Mouse (Mus musculus): ENCODE results near the gene Tcp11l2. TPM values are rescaled to one million over a fixed set of nuclear protein-coding genes. Genes with fewer than 3 reads are reported as not detected.

The Tcp11l2 gene
- 15.3 and 16.8 TPM in 2 replicates for polyA plus RNA-seq (2015; fragmentation: Nextera tagmentation; extraction: Ambion mirVana)

DNA sequence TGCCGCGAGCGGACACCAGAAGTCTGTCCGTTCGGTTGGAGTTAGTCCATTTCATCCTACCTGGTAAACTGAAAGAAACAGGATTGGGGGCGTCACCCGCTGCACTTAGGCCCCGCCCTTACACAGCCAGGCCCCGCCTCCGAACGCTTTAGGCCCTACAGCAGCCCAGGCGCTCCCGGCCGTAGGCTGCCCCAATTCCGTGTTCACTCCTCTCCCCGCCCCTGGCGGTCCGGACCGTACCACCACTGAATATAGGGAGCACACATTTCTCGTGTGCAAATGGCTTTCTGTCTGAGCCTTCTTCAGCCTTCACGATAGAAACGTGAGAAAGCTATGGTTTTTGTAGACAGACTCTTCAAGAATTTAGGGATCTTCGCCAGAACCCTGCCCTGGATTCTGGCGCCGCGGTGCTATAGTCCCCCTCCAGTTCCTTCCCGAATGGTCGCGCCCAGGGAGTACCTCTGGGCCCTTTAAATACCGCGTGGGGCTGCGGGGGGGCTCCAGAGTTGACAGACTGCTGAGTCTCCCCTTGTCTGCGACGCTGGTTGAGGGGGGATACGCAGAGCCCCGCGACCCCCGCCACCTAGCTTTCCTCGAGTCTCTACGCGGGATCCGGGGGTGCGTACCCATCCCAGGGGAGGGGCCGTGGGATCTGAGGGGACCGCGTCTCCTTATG lies at the start of gene Tcp11l2:
Gene Tcp11l2, plus strand, starts transcription at position 232 of the 676 bp plus-strand sequence.
- H3K9me3 ChIP-seq (replicated peaks) = no peaks in the 10 kb centered on the region
- H3K36me3 ChIP-seq = no peaks in the 10 kb centered on the region
- H3K27me3 ChIP-seq = 0 out of 2 replicates have a peak, but pooled peaks cover 4% of the 10 kb centered on the region
- H3K9ac ChIP-seq = peak within 1 kb of the TSS; percentile 56
- peaks cover 10% of the 10 kb centered on the region for H3K4me1 ChIP-seq
- peak within 1 kb of the TSS; percentile 83 for H3K27ac ChIP-seq
- ATAC-seq (replicated peaks; ENCODE audit: low FRiP score) = peak; percentile 99
- WGBS = under 1% methylated on average over 46 of the region's 46 CpGs
- peak within 1 kb of the TSS; percentile 90 for H3K4me2 ChIP-seq
- peak within 1 kb of the TSS; percentile 89 for H3K4me3 ChIP-seq (replicated peaks)

DNA sequence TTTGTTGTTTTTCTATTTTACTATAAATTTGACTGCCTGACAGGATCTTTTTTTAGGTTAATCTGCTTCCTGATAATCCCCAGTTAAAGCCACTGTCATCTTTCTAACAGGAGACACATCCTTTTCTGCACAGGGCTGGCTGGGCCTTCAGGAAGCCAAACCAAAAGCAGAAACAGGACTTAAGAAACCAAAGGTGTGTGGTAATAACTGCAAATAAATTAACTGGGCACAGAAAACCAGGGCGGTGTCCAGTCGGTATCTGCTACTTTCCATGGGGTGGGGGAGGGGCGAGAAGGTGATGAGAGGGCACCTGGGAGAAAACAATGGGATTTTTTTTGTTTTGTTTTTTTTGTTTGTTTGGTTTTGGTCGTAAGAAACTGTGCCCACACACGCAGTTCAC lies 49.4 kb upstream of the Tcp11l2 start:
- 61% methylated on average over 5 of the region's 5 CpGs for WGBS
- H3K9me3 ChIP-seq (replicated peaks) = no peaks in the 10 kb centered on the region
- ATAC-seq (replicated peaks; ENCODE audit: low FRiP score) = no peak
- no peaks in the 10 kb centered on the region for H3K27me3 ChIP-seq
- H3K36me3 ChIP-seq = peaks cover 67% of the 10 kb centered on the region
- H3K4me1 ChIP-seq = peaks cover 35% of the 10 kb centered on the region
- H3K9ac ChIP-seq = no peak overlapping the region
- H3K4me3 ChIP-seq (replicated peaks) = no peak overlapping the region
- H3K27ac ChIP-seq = no peak overlapping the region
- no peak overlapping the region for H3K4me2 ChIP-seq

DNA sequence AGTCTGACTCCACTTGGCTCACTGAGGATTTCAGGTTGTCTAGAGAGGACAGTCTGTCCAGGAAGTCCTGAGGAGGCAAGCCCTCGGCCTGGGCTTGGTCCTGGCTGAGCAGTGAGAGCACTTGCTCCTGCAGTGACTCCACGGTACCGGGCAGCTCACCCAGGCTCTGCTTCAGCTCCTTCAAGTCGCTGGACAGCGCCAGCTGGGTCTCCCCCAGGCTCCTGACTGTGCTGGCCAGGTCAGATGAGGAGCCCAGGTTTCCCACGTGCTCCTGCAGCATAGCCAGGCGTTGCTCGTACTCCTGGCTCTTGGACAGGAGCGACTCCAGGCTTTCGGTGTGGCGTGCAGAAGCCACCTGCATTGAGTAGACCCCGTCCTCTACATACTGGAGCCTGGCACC lies 48.8 kb upstream of the Tcp11l2 start:
- Histone ChIP-seq H3K27ac (no peak overlapping the region), H3K27me3 (no peaks in the 10 kb centered on the region), H3K36me3 (peaks cover 64% of the 10 kb centered on the region), H3K9ac (no peak overlapping the region), H3K4me2 (no peak overlapping the region), H3K9me3 (replicated peaks) (no peaks in the 10 kb centered on the region), H3K4me3 (replicated peaks) (no peak overlapping the region), H3K4me1 (peaks cover 41% of the 10 kb centered on the region)
- 78% methylated on average over 12 of the region's 12 CpGs for WGBS
- no peak for ATAC-seq (replicated peaks; ENCODE audit: low FRiP score)

DNA sequence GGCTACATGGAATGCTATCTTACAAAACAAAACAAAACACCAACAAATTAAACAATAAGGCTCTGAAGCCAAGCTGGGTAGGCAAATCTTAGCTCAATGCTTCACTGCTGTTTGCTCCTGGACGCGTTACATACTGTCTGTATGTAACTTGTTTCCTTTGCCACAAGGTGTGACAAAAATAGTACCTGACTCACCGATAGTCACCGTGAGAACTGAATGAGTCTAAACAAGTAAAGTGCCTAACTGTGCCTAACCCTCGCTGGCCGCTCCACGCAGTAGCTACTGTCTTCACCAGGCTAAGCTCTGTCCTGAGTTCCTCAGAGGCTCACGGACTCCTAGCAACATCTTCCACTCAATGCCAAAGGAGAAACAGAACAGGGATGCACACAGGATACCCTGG lies 46.0 kb upstream of the Tcp11l2 start:
- Histone ChIP-seq H3K4me3 (replicated peaks) (no peak overlapping the region), H3K9ac (0 out of 2 replicates have a peak overlapping the region, but pooled peaks have one; percentile 10), H3K9me3 (replicated peaks) (no peaks in the 10 kb centered on the region), H3K4me1 (peaks cover 59% of the 10 kb centered on the region), H3K4me2 (peak overlapping the region; percentile 77), H3K27me3 (no peaks in the 10 kb centered on the region), H3K36me3 (peaks cover 46% of the 10 kb centered on the region), H3K27ac (no peak overlapping the region)
- no peak for ATAC-seq (replicated peaks; ENCODE audit: low FRiP score)
- WGBS = 84% methylated on average over 8 of the region's 8 CpGs

- Histone ChIP-seq H3K36me3 (peaks cover 36% of the 10 kb centered on the region), H3K27me3 (no peaks in the 10 kb centered on the region), H3K4me2 (peak overlapping the region; percentile 77), H3K9me3 (replicated peaks) (no peaks in the 10 kb centered on the region), H3K9ac (peak overlapping the region; percentile 97), H3K4me3 (replicated peaks) (peak overlapping the region; percentile 93), H3K27ac (0 out of 2 replicates have a peak overlapping the region, but pooled peaks have one; percentile 93), H3K4me1 (peaks cover 67% of the 10 kb centered on the region)
- WGBS = 85% methylated on average over 4 of the region's 4 CpGs
- ATAC-seq (replicated peaks; ENCODE audit: low FRiP score) = no peak
Observed at GRCm38 (mm10) chr10:84531576-84531975, 44.9 kb upstream of the Tcp11l2 start.

- Histone ChIP-seq H3K4me1 (peaks cover 66% of the 10 kb centered on the region), H3K4me3 (replicated peaks) (peak overlapping the region; percentile 93), H3K9ac (peak overlapping the region; percentile 97), H3K9me3 (replicated peaks) (no peaks in the 10 kb centered on the region), H3K4me2 (peak overlapping the region; percentile 77), H3K27me3 (no peaks in the 10 kb centered on the region), H3K36me3 (peaks cover 28% of the 10 kb centered on the region), H3K27ac (peak overlapping the region; percentile 93; the same call in 1 of the 2 replicates)
- no peak for ATAC-seq (replicated peaks; ENCODE audit: low FRiP score)
- 53% methylated on average over 16 of the region's 16 CpGs for WGBS
Observed at GRCm38 (mm10) chr10:84532191-84532889, 44.1 kb upstream of the Tcp11l2 start.

- under 1% methylated on average over 60 of the region's 72 CpGs for WGBS
- Histone ChIP-seq H3K4me3 (replicated peaks) (peak overlapping the region; percentile 93), H3K36me3 (peaks cover 19% of the 10 kb centered on the region), H3K9me3 (replicated peaks) (no peaks in the 10 kb centered on the region), H3K27me3 (no peaks in the 10 kb centered on the region), H3K4me1 (peaks cover 66% of the 10 kb centered on the region), H3K4me2 (peak overlapping the region; percentile 77), H3K9ac (peak overlapping the region; percentile 97), H3K27ac (peak overlapping the region; percentile 93)
- ATAC-seq (replicated peaks; ENCODE audit: low FRiP score) = peak; percentile 47
Observed at GRCm38 (mm10) chr10:84532911-84533882, 43.2 kb upstream of the Tcp11l2 start.

GRCm38 (mm10) chr10:84533912-84534671 lies 42.3 kb upstream of the Tcp11l2 start, which contains the start of gene Ckap4:
Gene Ckap4, minus strand, starts transcription at chr10:84534062.
- Histone ChIP-seq H3K27me3 (no peaks in the 10 kb centered on the region), H3K4me1 (peaks cover 62% of the 10 kb centered on the region), H3K9ac (peak within 1 kb of the TSS; percentile 97), H3K4me3 (replicated peaks) (peak within 1 kb of the TSS; percentile 93), H3K9me3 (replicated peaks) (no peaks in the 10 kb centered on the region), H3K36me3 (peaks cover 10% of the 10 kb centered on the region), H3K4me2 (peak within 1 kb of the TSS; percentile 77), H3K27ac (peak within 1 kb of the TSS; percentile 93)
- WGBS = 2% methylated on average over 28 of the region's 64 CpGs
- ATAC-seq (replicated peaks; ENCODE audit: low FRiP score) = peak; percentile 91

GRCm38 (mm10) chr10:84535458-84535857 lies 41.0 kb upstream of the Tcp11l2 start:
- Histone ChIP-seq H3K4me1 (peaks cover 49% of the 10 kb centered on the region), H3K27me3 (no peaks in the 10 kb centered on the region), H3K9me3 (replicated peaks) (no peaks in the 10 kb centered on the region), H3K4me2 (no peak overlapping the region), H3K27ac (no peak overlapping the region), H3K36me3 (peaks cover 8% of the 10 kb centered on the region; the same call in 1 of the 2 replicates), H3K9ac (no peak overlapping the region), H3K4me3 (replicated peaks) (no peak overlapping the region)
- WGBS = 84% methylated on average over 5 of the region's 5 CpGs
- no peak for ATAC-seq (replicated peaks; ENCODE audit: low FRiP score)

DNA sequence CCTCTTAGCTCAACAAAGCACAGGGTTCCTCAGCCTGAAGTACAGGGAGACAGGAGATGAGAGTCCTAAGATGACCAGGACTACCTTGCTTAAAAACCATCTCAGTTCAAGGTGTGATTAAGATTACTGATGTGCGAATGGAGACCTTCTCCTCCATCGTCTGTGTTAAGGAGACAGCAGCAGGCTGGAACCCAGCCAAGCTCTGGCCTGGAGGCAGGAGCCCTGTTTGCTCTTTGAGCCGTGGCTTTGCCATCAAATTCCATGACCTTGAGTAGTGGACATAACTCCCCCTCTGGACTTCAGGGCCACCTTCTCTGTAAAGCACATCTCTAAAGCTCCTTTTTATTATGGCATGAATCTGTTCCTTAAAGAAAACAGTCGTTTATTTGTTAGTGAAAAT lies 40.6 kb upstream of the Tcp11l2 start:
- Histone ChIP-seq H3K9me3 (replicated peaks) (no peaks in the 10 kb centered on the region), H3K4me1 (peaks cover 45% of the 10 kb centered on the region), H3K9ac (no peak overlapping the region), H3K36me3 (peaks cover 8% of the 10 kb centered on the region; the same call in 1 of the 2 replicates), H3K27ac (no peak overlapping the region), H3K4me2 (no peak overlapping the region), H3K4me3 (replicated peaks) (no peak overlapping the region), H3K27me3 (no peaks in the 10 kb centered on the region)
- ATAC-seq (replicated peaks; ENCODE audit: low FRiP score) = no peak
- WGBS = 37% methylated on average over 4 of the region's 4 CpGs

DNA sequence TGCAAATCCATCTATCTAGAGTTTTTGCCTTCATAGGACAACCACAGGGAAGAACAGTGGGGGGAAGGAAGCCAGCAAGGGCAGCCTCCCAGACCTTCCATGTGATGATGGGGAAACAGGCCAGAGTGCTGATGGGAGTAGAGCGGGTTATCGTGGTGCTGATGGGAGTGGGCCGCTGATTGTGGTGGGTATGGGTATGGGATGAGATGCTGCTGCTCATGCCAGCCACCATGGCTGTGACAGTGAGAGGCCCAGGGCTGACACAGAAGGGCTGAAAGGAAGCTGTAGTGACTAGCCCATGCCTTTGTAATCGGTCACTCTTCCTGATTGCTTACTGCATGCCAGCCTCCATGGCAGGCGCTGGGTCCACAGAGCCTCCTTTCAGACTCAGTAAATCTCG lies 36.8 kb upstream of the Tcp11l2 start:
- H3K27me3 ChIP-seq = no peaks in the 10 kb centered on the region
- no peak for ATAC-seq (replicated peaks; ENCODE audit: low FRiP score)
- H3K9me3 ChIP-seq (replicated peaks) = no peaks in the 10 kb centered on the region
- WGBS = 85% methylated on average over 6 of the region's 6 CpGs
- H3K36me3 ChIP-seq = no peaks in the 10 kb centered on the region
- no peak overlapping the region for H3K27ac ChIP-seq
- no peak overlapping the region for H3K4me3 ChIP-seq (replicated peaks)
- peaks cover 14% of the 10 kb centered on the region for H3K4me1 ChIP-seq
- no peak overlapping the region for H3K4me2 ChIP-seq
- H3K9ac ChIP-seq = no peak overlapping the region

All from kidney, embryonic 15.5 days (tissue).